22 mouse cellular contexts compared by ENCODE assay signal in genomic region chr3:61032100-61032499, GRCm38 (mm10). TPM values are rescaled to one million over a fixed set of nuclear protein-coding genes. Genes with fewer than 3 reads are reported as not detected.
DNase-seq lines count a peak whose midpoint lies in the region; ATAC-seq lines count a peak whose summit lies in the region.
"Had no signal": no experiment of that assay in that cellular context is flagged by ENCODE, and none has a peak within 500 bp of the region (broad histone marks: within the 10 kb centered on the region; RNA-seq: fewer than 3 reads in every experiment).

No protein-coding gene starts in this region.

- no peak overlapping the region for H3K4me3 ChIP-seq in kidney, embryonic 16.5 days (ENCODE audit: low read length)
- H3K4me3 ChIP-seq in hindbrain, embryonic 12.5 days: no peak overlapping the region
- no peak overlapping the region for H3K4me3 ChIP-seq in embryonic facial prominence, embryonic 10.5 days
- H3K4me3 ChIP-seq: embryonic facial prominence, embryonic 12.5 days; forebrain, embryonic 13.5 days; forebrain, embryonic 15.5 days had no signal

- ATAC-seq in common myeloid progenitor, adult 5-6 weeks (replicated peaks; ENCODE audit: low read depth, poor library complexity, severe bottlenecking): peak; percentile 21; the same call in 1 of the 2 replicates
- ATAC-seq in megakaryocyte, adult 5-6 weeks (ENCODE audit: poor library complexity, severe bottlenecking): peak; percentile 24; the same call in 1 of the 2 replicates
- no peak for ATAC-seq in kidney, embryonic 16.5 days (ENCODE audit: low FRiP score, low TSS enrichment)
- no peak for ATAC-seq in hindbrain, embryonic 12.5 days (ENCODE audit: low FRiP score)
- ATAC-seq: activated CD4-positive, CD25-positive, alpha-beta regulatory T cell, adult 4 months; forebrain, embryonic 13.5 days; forebrain, embryonic 15.5 days; forebrain, postnatal 0 days; Patski had no signal

- H3K9me3 ChIP-seq in kidney, embryonic 16.5 days (ENCODE audit: low read length): no peaks in the 10 kb centered on the region
- no peaks in the 10 kb centered on the region for H3K9me3 ChIP-seq in hindbrain, embryonic 12.5 days (replicated peaks)
- H3K9me3 ChIP-seq in embryonic facial prominence, embryonic 10.5 days: no peaks in the 10 kb centered on the region
- H3K9me3 ChIP-seq: embryonic facial prominence, embryonic 12.5 days; forebrain, embryonic 13.5 days; forebrain, embryonic 15.5 days had no signal

- peak; percentile 62 for DNase-seq in heart, adult 11 months
- DNase-seq in heart, postnatal 10 days: no peak
- no peak for DNase-seq in embryonic facial prominence, embryonic 10.5 days (ENCODE audit: low spot score)
- DNase-seq: adrenal gland, adult 8-10 months; adrenal gland, postnatal 14 days; adrenal gland, postnatal 36 days; cerebellum, adult 11-12 months; cerebellum, adult 2 months; cerebellum, adult 9-10 months; cerebellum, postnatal 10 days; cerebellum, postnatal 25 days; embryo, embryonic 11 days; forebrain, postnatal 0 days had no signal

- no peak overlapping the region for H3K9ac ChIP-seq in kidney, embryonic 16.5 days (replicated peaks; ENCODE audit: low read length)
- H3K9ac ChIP-seq in hindbrain, embryonic 12.5 days: no peak overlapping the region
- H3K9ac ChIP-seq: embryonic facial prominence, embryonic 12.5 days; forebrain, embryonic 13.5 days; forebrain, embryonic 15.5 days; forebrain, postnatal 0 days had no signal

- intact Hi-C loops in heart, postnatal 10 days (cut with DNase I): no loop called here

- H3K4me1 ChIP-seq in kidney, embryonic 16.5 days (ENCODE audit: insufficient read depth, low read length): no peaks in the 10 kb centered on the region
- no peaks in the 10 kb centered on the region for H3K4me1 ChIP-seq in hindbrain, embryonic 12.5 days
- peaks cover 3% of the 10 kb centered on the region; the same call in 1 of the 2 replicates for H3K4me1 ChIP-seq in embryonic facial prominence, embryonic 10.5 days
- H3K4me1 ChIP-seq: embryonic facial prominence, embryonic 12.5 days; forebrain, embryonic 13.5 days; forebrain, embryonic 15.5 days had no signal

- H3K27me3 ChIP-seq in kidney, embryonic 16.5 days (ENCODE audit: insufficient read depth, low read length): no peaks in the 10 kb centered on the region
- H3K27me3 ChIP-seq in hindbrain, embryonic 12.5 days: no peaks in the 10 kb centered on the region
- no peaks in the 10 kb centered on the region for H3K27me3 ChIP-seq in embryonic facial prominence, embryonic 10.5 days (replicated peaks; ENCODE audit: low read depth, poor library complexity, severe bottlenecking)
- H3K27me3 ChIP-seq: embryonic facial prominence, embryonic 12.5 days; forebrain, embryonic 13.5 days; forebrain, embryonic 15.5 days had no signal

- WGBS in kidney, embryonic 16.5 days: 76% methylated on average over 4 of the region's 4 CpGs
- 76% methylated on average over 4 of the region's 4 CpGs for WGBS in hindbrain, embryonic 12.5 days
- WGBS in embryonic facial prominence, embryonic 10.5 days: 75% methylated on average over 4 of the region's 4 CpGs

- no peak overlapping the region for H3K4me2 ChIP-seq in kidney, embryonic 16.5 days (replicated peaks; ENCODE audit: low read depth, low read length)
- H3K4me2 ChIP-seq in hindbrain, embryonic 12.5 days (replicated peaks): no peak overlapping the region
- H3K4me2 ChIP-seq: embryonic facial prominence, embryonic 12.5 days; forebrain, embryonic 13.5 days; forebrain, embryonic 15.5 days had no signal

- no peaks in the 10 kb centered on the region for H3K36me3 ChIP-seq in kidney, embryonic 16.5 days (ENCODE audit: insufficient read depth, low read length)
- H3K36me3 ChIP-seq in hindbrain, embryonic 12.5 days: no peaks in the 10 kb centered on the region
- H3K36me3 ChIP-seq in embryonic facial prominence, embryonic 10.5 days (replicated peaks): no peaks in the 10 kb centered on the region
- H3K36me3 ChIP-seq: embryonic facial prominence, embryonic 12.5 days; forebrain, embryonic 15.5 days had no signal

- H3K27ac ChIP-seq in kidney, embryonic 16.5 days (ENCODE audit: low read length): no peak overlapping the region
- H3K27ac ChIP-seq in hindbrain, embryonic 12.5 days: no peak overlapping the region
- no peak overlapping the region for H3K27ac ChIP-seq in embryonic facial prominence, embryonic 10.5 days (replicated peaks)
- H3K27ac ChIP-seq: embryonic facial prominence, embryonic 12.5 days; forebrain, embryonic 13.5 days; forebrain, embryonic 15.5 days had no signal

RNA-seq across cellular contexts. Expression of gene P2ry1, which starts 29.5 kb away (rescaled TPM):
- total RNA-seq in heart, postnatal 10 days (2021): 1 to 10 TPM; 5.7 to 6.6 TPM
- total RNA-seq in common myeloid progenitor, adult 5-6 weeks (2017): 13.8 and 22.4 TPM in 2 replicates
- total RNA-seq in megakaryocyte, adult 5-6 weeks (2015): 23.9 and 30.0 TPM in 2 replicates
- total RNA-seq in megakaryocyte, adult 5-6 weeks (2017): 26.8 and 27.8 TPM in 2 replicates
- 3.0 and 3.4 TPM in 2 replicates for polyA plus RNA-seq in kidney, embryonic 16.5 days (2015; fragmentation: Nextera tagmentation; extraction: Ambion mirVana)
- polyA plus RNA-seq in hindbrain, embryonic 12.5 days (2016; fragmentation: Nextera tagmentation; extraction: Ambion mirVana): 5.4 and 5.8 TPM in 2 replicates
- polyA plus RNA-seq in embryonic facial prominence, embryonic 10.5 days (2016; fragmentation: Nextera tagmentation; extraction: Ambion mirVana): 3.7 and 4.9 TPM in 2 replicates

Comparison
In these comparisons a context has a peak if more than half of its experiments do, and no peak if none do; other contexts are left out.
1. ATAC-seq: peak in common myeloid progenitor, adult 5-6 weeks (single experiment) and megakaryocyte, adult 5-6 weeks (single experiment); none in kidney, embryonic 16.5 days (single experiment) and hindbrain, embryonic 12.5 days (single experiment).